Mouse (Mus musculus): Measurements from ENCODE around the gene Scpep1. TPM values are rescaled to one million over a fixed set of nuclear protein-coding genes. Genes with fewer than 3 reads are reported as not detected.

The Scpep1 gene
- polyA plus RNA-seq, 1 experiment from 2014 or later = 72.9 TPM

- Histone ChIP-seq H3K4me3 (no peak overlapping the region), H3K9me3 (no peaks in the 10 kb centered on the region), H3K4me1 (peaks cover 15% of the 10 kb centered on the region), H3K36me3 (replicated peaks) (no peaks in the 10 kb centered on the region), H3K27ac (replicated peaks) (no peak overlapping the region), H3K27me3 (replicated peaks; ENCODE audit: low read depth, poor library complexity, severe bottlenecking) (no peaks in the 10 kb centered on the region)
- 81% methylated on average over 3 of the region's 3 CpGs for WGBS
- DNase-seq (ENCODE audit: low spot score) = no peak
These were observed 3.6 kb upstream of the Scpep1 start for GRCm38 (mm10) chr11:88958851-88959250.

GRCm38 (mm10) chr11:88954803-88955202 lies 462 bp downstream of the Scpep1 start:
- Histone ChIP-seq H3K27me3 (replicated peaks; ENCODE audit: low read depth, poor library complexity, severe bottlenecking) (no peaks in the 10 kb centered on the region), H3K4me3 (peak overlapping the region; percentile 67), H3K36me3 (replicated peaks) (peaks cover 31% of the 10 kb centered on the region), H3K9me3 (no peaks in the 10 kb centered on the region), H3K4me1 (peaks cover 26% of the 10 kb centered on the region), H3K27ac (replicated peaks) (peak overlapping the region; percentile 88)
- DNase-seq (ENCODE audit: low spot score) = peak; percentile 37
- WGBS = under 1% methylated on average over 4 of the region's 4 CpGs

GRCm38 (mm10) chr11:88953582-88953981 lies 1.7 kb downstream of the Scpep1 start:
- H3K4me1 ChIP-seq = peaks cover 26% of the 10 kb centered on the region
- peaks cover 40% of the 10 kb centered on the region for H3K36me3 ChIP-seq (replicated peaks)
- 95% methylated on average over 3 of the region's 3 CpGs for WGBS
- no peaks in the 10 kb centered on the region for H3K27me3 ChIP-seq (replicated peaks; ENCODE audit: low read depth, poor library complexity, severe bottlenecking)
- H3K4me3 ChIP-seq = no peak overlapping the region; the same call in 1 of the 2 replicates
- no peak for DNase-seq (ENCODE audit: low spot score)
- H3K9me3 ChIP-seq = no peaks in the 10 kb centered on the region
- no peak overlapping the region for H3K27ac ChIP-seq (replicated peaks)

- WGBS = 89% methylated on average over 5 of the region's 5 CpGs
- DNase-seq (ENCODE audit: low spot score) = no peak
- Histone ChIP-seq H3K36me3 (replicated peaks) (peaks cover 44% of the 10 kb centered on the region), H3K27ac (replicated peaks) (no peak overlapping the region), H3K27me3 (replicated peaks; ENCODE audit: low read depth, poor library complexity, severe bottlenecking) (no peaks in the 10 kb centered on the region), H3K9me3 (no peaks in the 10 kb centered on the region), H3K4me1 (peaks cover 26% of the 10 kb centered on the region), H3K4me3 (no peak overlapping the region)
These were observed 3.1 kb downstream of the Scpep1 start for GRCm38 (mm10) chr11:88952117-88952516.

GRCm38 (mm10) chr11:88951576-88951975 lies 3.7 kb downstream of the Scpep1 start:
- no peak for DNase-seq (ENCODE audit: low spot score)
- peaks cover 49% of the 10 kb centered on the region for H3K36me3 ChIP-seq (replicated peaks)
- no peak overlapping the region for H3K4me3 ChIP-seq
- no peak overlapping the region for H3K27ac ChIP-seq (replicated peaks)
- no peaks in the 10 kb centered on the region for H3K9me3 ChIP-seq
- H3K27me3 ChIP-seq (replicated peaks; ENCODE audit: low read depth, poor library complexity, severe bottlenecking) = no peaks in the 10 kb centered on the region
- H3K4me1 ChIP-seq = peaks cover 26% of the 10 kb centered on the region
- WGBS = 84% methylated on average over 2 of the region's 2 CpGs

GRCm38 (mm10) chr11:88950640-88951250 lies 4.5 kb downstream of the Scpep1 start:
- H3K36me3 ChIP-seq (replicated peaks) = peaks cover 56% of the 10 kb centered on the region
- 90% methylated on average over 13 of the region's 13 CpGs for WGBS
- H3K4me1 ChIP-seq = peaks cover 26% of the 10 kb centered on the region

DNA sequence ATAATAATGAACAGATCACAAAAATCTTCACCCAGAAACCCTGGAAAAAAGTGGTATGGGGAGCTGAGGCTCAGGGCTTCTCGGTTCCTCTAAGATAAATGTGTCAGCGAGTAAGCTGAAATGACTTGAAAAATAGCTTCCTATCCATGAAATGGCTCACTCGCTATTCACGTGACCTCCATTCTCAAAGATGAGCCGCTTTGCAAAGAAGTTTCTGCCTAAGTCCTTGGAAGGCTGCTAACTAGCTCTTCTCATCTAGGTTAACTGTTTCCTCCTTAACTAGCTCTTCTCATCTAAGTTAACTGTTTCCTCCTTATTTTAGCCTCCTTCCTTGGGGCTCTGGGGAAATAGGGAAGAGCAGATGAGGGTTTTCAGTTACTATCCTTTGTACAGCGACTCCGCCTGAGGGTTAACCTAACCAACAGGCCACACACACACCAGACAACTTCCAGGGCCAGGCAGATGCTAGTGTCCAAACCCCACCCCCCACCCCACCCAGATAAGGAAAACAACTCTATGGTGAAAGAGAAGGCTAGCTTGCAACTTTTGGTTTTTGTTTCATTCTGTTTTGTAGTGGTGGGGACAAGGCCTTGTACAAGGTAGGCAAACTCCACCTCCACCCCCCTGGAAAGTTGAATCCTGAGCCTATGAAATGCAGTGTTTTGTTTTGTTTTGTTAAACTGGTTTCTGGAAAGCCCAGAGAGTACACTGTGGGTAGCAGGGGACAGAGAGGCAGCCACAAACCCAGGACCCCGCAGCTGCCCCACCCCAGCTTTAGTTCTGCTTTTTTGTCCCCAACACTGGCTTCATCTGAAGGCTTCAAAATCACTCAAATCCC lies 5.2 kb downstream of the Scpep1 start:
- Histone ChIP-seq H3K9me3 (no peaks in the 10 kb centered on the region), H3K4me1 (peaks cover 21% of the 10 kb centered on the region), H3K27me3 (replicated peaks; ENCODE audit: low read depth, poor library complexity, severe bottlenecking) (no peaks in the 10 kb centered on the region), H3K36me3 (replicated peaks) (peaks cover 63% of the 10 kb centered on the region), H3K27ac (replicated peaks) (0 out of 2 replicates have a peak overlapping the region, but pooled peaks have one; percentile 30), H3K4me3 (no peak overlapping the region)
- DNase-seq (ENCODE audit: low spot score) = no peak
- 90% methylated on average over 8 of the region's 8 CpGs for WGBS

More at GRCm38 (mm10) chr11:88950640-88951250, 4.5 kb downstream of the Scpep1 start:
- no peak overlapping the region for H3K4me3 ChIP-seq
- H3K27me3 ChIP-seq (replicated peaks; ENCODE audit: low read depth, poor library complexity, severe bottlenecking) = no peaks in the 10 kb centered on the region
- no peak for DNase-seq (ENCODE audit: low spot score)
- H3K9me3 ChIP-seq = no peaks in the 10 kb centered on the region
- H3K27ac ChIP-seq (replicated peaks) = 0 out of 2 replicates have a peak overlapping the region, but pooled peaks have one; percentile 30

DNA sequence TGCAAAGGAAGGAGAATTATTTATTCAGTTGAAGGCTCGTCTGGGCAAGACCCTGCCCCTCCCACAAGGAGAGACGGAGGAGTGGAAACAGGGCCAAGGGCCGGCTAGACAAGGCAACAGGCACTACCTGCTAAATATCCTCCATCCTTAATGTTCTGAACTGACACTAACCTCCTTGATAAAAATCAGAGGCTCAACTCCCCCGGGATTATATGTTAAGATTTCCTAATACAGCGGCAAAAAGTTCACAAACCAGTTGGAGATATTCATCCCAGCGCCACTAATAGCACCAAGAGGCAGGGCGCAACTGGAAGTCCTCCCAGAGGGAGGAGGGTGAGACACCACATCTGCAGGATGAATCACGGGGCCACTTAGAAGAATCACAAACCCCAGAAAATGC lies 6.4 kb downstream of the Scpep1 start:
- Histone ChIP-seq H3K36me3 (replicated peaks) (peaks cover 75% of the 10 kb centered on the region), H3K4me3 (no peak overlapping the region), H3K27ac (replicated peaks) (no peak overlapping the region), H3K27me3 (replicated peaks; ENCODE audit: low read depth, poor library complexity, severe bottlenecking) (no peaks in the 10 kb centered on the region), H3K9me3 (no peaks in the 10 kb centered on the region), H3K4me1 (peaks cover 11% of the 10 kb centered on the region)
- no peak for DNase-seq (ENCODE audit: low spot score)
- WGBS = 81% methylated on average over 8 of the region's 8 CpGs

DNA sequence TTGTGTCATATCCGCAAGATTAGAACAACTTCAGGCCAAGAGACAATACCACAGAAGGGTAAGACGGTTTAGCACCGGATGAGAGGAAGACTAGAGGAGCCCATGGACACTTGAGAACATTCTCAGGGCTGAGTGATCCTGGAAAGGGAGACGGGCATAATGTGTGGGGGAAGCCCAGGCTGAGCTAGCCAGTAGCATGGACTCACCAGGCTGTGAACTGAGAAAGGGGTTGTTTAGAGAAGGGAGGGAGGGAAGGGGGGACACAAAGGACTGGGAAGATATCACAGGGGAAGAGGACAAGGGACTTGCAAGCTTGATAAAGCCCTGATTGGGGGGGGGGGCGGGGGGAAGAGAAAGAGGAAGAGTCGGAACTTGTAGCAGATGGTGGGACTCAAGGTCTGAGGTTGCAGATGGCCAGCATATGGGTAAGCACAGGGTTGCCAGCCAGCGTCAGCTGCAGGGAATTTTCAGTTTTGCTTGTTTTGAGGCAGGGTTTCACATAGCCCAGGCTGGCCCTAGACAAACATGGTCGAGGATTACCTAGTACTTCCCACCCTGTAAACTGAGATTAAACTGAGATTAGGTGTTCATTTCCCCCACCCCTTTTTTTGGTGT lies 9.2 kb downstream of the Scpep1 start:
- WGBS = 81% methylated on average over 8 of the region's 8 CpGs
- peaks cover 7% of the 10 kb centered on the region; the same call in 1 of the 2 replicates for H3K4me1 ChIP-seq
- no peaks in the 10 kb centered on the region for H3K27me3 ChIP-seq (replicated peaks; ENCODE audit: low read depth, poor library complexity, severe bottlenecking)
- no peak for DNase-seq (ENCODE audit: low spot score)
- H3K36me3 ChIP-seq (replicated peaks) = peaks cover 80% of the 10 kb centered on the region
- H3K4me3 ChIP-seq = no peak overlapping the region
- no peaks in the 10 kb centered on the region for H3K9me3 ChIP-seq
- H3K27ac ChIP-seq (replicated peaks) = no peak overlapping the region

- Histone ChIP-seq H3K27ac (replicated peaks) (no peak overlapping the region), H3K4me1 (no peaks in the 10 kb centered on the region), H3K36me3 (replicated peaks) (peaks cover 90% of the 10 kb centered on the region), H3K4me3 (no peak overlapping the region), H3K9me3 (no peaks in the 10 kb centered on the region), H3K27me3 (replicated peaks; ENCODE audit: low read depth, poor library complexity, severe bottlenecking) (no peaks in the 10 kb centered on the region)
- DNase-seq (ENCODE audit: low spot score) = no peak
- 79% methylated on average over 12 of the region's 12 CpGs for WGBS
These were observed 13.8 kb downstream of the Scpep1 start for GRCm38 (mm10) chr11:88941489-88941888.

DNA sequence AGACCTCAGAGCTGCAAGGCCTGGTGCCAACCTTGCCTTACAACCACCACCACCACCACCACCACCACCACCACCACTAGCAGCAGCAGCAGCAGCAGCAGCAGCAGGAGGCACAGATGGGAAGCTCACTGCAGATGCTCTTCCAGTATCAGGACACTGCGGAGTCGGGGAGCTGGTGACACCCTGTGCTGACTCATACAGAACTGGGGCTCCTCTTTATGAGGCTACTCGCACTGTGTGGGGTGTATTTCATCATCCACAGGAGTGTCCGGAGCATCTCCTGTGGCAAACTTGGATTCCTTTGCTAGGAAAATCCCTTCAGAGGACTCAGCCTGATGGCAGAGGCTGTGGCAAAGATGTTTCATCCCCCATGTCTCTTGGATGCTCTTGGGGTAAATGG lies 15.6 kb downstream of the Scpep1 start:
- H3K27ac ChIP-seq (replicated peaks) = no peak overlapping the region
- H3K27me3 ChIP-seq (replicated peaks; ENCODE audit: low read depth, poor library complexity, severe bottlenecking) = no peaks in the 10 kb centered on the region
- no peak overlapping the region for H3K4me3 ChIP-seq
- peaks cover 91% of the 10 kb centered on the region for H3K36me3 ChIP-seq (replicated peaks)
- DNase-seq (ENCODE audit: low spot score) = no peak
- H3K9me3 ChIP-seq = no peaks in the 10 kb centered on the region
- WGBS = 93% methylated on average over 4 of the region's 4 CpGs
- no peaks in the 10 kb centered on the region for H3K4me1 ChIP-seq

GRCm38 (mm10) chr11:88938770-88939169 lies 16.5 kb downstream of the Scpep1 start:
- no peaks in the 10 kb centered on the region for H3K9me3 ChIP-seq
- H3K27me3 ChIP-seq (replicated peaks; ENCODE audit: low read depth, poor library complexity, severe bottlenecking) = no peaks in the 10 kb centered on the region
- 96% methylated on average over 2 of the region's 2 CpGs for WGBS
- no peaks in the 10 kb centered on the region for H3K4me1 ChIP-seq
- DNase-seq (ENCODE audit: low spot score) = no peak
- H3K4me3 ChIP-seq = no peak overlapping the region
- no peak overlapping the region for H3K27ac ChIP-seq (replicated peaks)
- H3K36me3 ChIP-seq (replicated peaks) = peaks cover 91% of the 10 kb centered on the region
